Mouse (Mus musculus) 3T3-L1 (cell line): ENCODE measurements at regions not wholly inside any gene's neighbourhood (a gene's known extent, or its start where the extent isn't known, plus 50 kb on each side); places are given as distances from the start of the nearest gene placed in this dataset.

Source experiments
- DNase-seq: peaks from one replicate; pipeline ENCODE4 v3.0.0-alpha.2; 2015; ENCODE audit warnings: low read depth, low spot score

GRCm38 (mm10) chr6:49769904-49770720 lies 52.4 kb upstream of the Npy start:
- no peak for DNase-seq
